19 mouse cellular contexts compared by ENCODE assay signal in genomic region chr5:23508630-23509029, GRCm38 (mm10).
DNase-seq lines count a peak whose midpoint lies in the region; ATAC-seq and TF ChIP-seq lines count a peak whose summit lies in the region.
"Had no signal": no experiment of that assay in that cellular context is flagged by ENCODE, and none has a peak within 500 bp of the region (broad histone marks: within the 10 kb centered on the region; RNA-seq: fewer than 3 reads in every experiment).

No protein-coding gene starts in this region.

- no peak overlapping the region for H3K4me2 ChIP-seq in hindbrain, postnatal 0 days (ENCODE audit: low read depth, low read length)
- no peak overlapping the region for H3K4me2 ChIP-seq in hindbrain, embryonic 15.5 days
- H3K4me2 ChIP-seq in liver, postnatal 0 days (ENCODE audit: low read depth, low read length) = no peak overlapping the region
- H3K4me2 ChIP-seq: embryonic facial prominence, embryonic 12.5 days; limb, embryonic 13.5 days; liver, embryonic 15.5 days had no signal

- TF ChIP-seq CTCF in hindbrain, postnatal 0 days (IDR thresholded peaks at IDR 0.05; ENCODE audit: low read depth) = no peak
- TF ChIP-seq CTCF in liver, postnatal 0 days (IDR thresholded peaks at IDR 0.05; ENCODE audit: low read depth) = no peak

- no peaks in the 10 kb centered on the region for H3K9me3 ChIP-seq in hindbrain, embryonic 10.5 days
- no peaks in the 10 kb centered on the region for H3K9me3 ChIP-seq in hindbrain, postnatal 0 days (ENCODE audit: low read length)
- no peaks in the 10 kb centered on the region for H3K9me3 ChIP-seq in hindbrain, embryonic 15.5 days
- no peaks in the 10 kb centered on the region for H3K9me3 ChIP-seq in liver, postnatal 0 days (ENCODE audit: low read length)
- H3K9me3 ChIP-seq: embryonic facial prominence, embryonic 12.5 days; limb, embryonic 13.5 days; liver, embryonic 15.5 days had no signal

- no peak for DNase-seq in hindbrain, embryonic 10.5 days (ENCODE audit: low spot score)
- DNase-seq in hindbrain, postnatal 0 days (ENCODE audit: low spot score) = no peak
- DNase-seq in ES-CJ7 (ENCODE audit: low read depth, low spot score) = peak; percentile 27
- DNase-seq in R1 (ENCODE audit: low read depth, low spot score) = peak; percentile 42
- DNase-seq in liver, postnatal 0 days = no peak
- no peak for DNase-seq in kidney, adult 18-20 months
- no peak for DNase-seq in spleen, postnatal 36 days (ENCODE audit: low spot score in 2 of 2)
- DNase-seq: adrenal gland, postnatal 25 days; cerebellum, adult 9-10 months; gastrocnemius, adult 2 months; heart, adult 2 months; kidney, adult 9 months; kidney, postnatal 36 days; lung, postnatal 10 days had no signal

- WGBS in hindbrain, embryonic 10.5 days = 69% methylated on average over 6 of the region's 6 CpGs
- WGBS in hindbrain, postnatal 0 days = 62% methylated on average over 6 of the region's 6 CpGs
- 63% methylated on average over 6 of the region's 6 CpGs for WGBS in hindbrain, embryonic 15.5 days
- 84% methylated on average over 6 of the region's 6 CpGs for WGBS in liver, postnatal 0 days (ENCODE audit: insufficient replicate concordance)

- no peaks in the 10 kb centered on the region for H3K27me3 ChIP-seq in hindbrain, embryonic 10.5 days (ENCODE audit: insufficient read depth, poor library complexity, severe bottlenecking)
- no peaks in the 10 kb centered on the region for H3K27me3 ChIP-seq in hindbrain, postnatal 0 days (ENCODE audit: insufficient read depth, low read length)
- H3K27me3 ChIP-seq in hindbrain, embryonic 15.5 days = no peaks in the 10 kb centered on the region
- H3K27me3 ChIP-seq in liver, postnatal 0 days (ENCODE audit: insufficient read depth, low read length) = no peaks in the 10 kb centered on the region
- H3K27me3 ChIP-seq: embryonic facial prominence, embryonic 12.5 days; limb, embryonic 13.5 days; liver, embryonic 15.5 days had no signal

- H3K4me1 ChIP-seq in hindbrain, embryonic 10.5 days (replicated peaks) = 0 out of 2 replicates have a peak, but pooled peaks cover 7% of the 10 kb centered on the region
- H3K4me1 ChIP-seq in hindbrain, postnatal 0 days (ENCODE audit: insufficient read depth, low read length) = no peaks in the 10 kb centered on the region
- no peaks in the 10 kb centered on the region for H3K4me1 ChIP-seq in hindbrain, embryonic 15.5 days (replicated peaks)
- no peaks in the 10 kb centered on the region for H3K4me1 ChIP-seq in liver, postnatal 0 days (ENCODE audit: insufficient read depth)
- H3K4me1 ChIP-seq: embryonic facial prominence, embryonic 12.5 days; limb, embryonic 13.5 days; liver, embryonic 15.5 days had no signal

- no peak overlapping the region for H3K4me3 ChIP-seq in hindbrain, embryonic 10.5 days
- H3K4me3 ChIP-seq in hindbrain, postnatal 0 days (ENCODE audit: low read length) = no peak overlapping the region
- H3K4me3 ChIP-seq in hindbrain, embryonic 15.5 days = no peak overlapping the region
- H3K4me3 ChIP-seq in liver, postnatal 0 days (ENCODE audit: low read depth, low read length) = no peak overlapping the region
- H3K4me3 ChIP-seq: embryonic facial prominence, embryonic 12.5 days; gastrocnemius, adult 2 months; heart, adult 2 months; limb, embryonic 13.5 days; liver, embryonic 15.5 days had no signal

- peaks cover 72% of the 10 kb centered on the region for H3K36me3 ChIP-seq in hindbrain, embryonic 10.5 days
- peaks cover 26% of the 10 kb centered on the region; the same call in 1 of the 2 replicates for H3K36me3 ChIP-seq in hindbrain, postnatal 0 days (ENCODE audit: insufficient read depth, low read length)
- H3K36me3 ChIP-seq in hindbrain, embryonic 15.5 days = peaks cover 36% of the 10 kb centered on the region
- H3K36me3 ChIP-seq in liver, postnatal 0 days (replicated peaks; ENCODE audit: insufficient read depth, low read length) = peaks cover 16% of the 10 kb centered on the region

- H3K27ac ChIP-seq in hindbrain, embryonic 10.5 days = peak overlapping the region; percentile 35; the same call in 1 of the 2 replicates
- H3K27ac ChIP-seq in hindbrain, postnatal 0 days = no peak overlapping the region
- peak overlapping the region; percentile 51; the same call in 1 of the 2 replicates for H3K27ac ChIP-seq in hindbrain, embryonic 15.5 days (replicated peaks)
- H3K27ac ChIP-seq in liver, postnatal 0 days (ENCODE audit: low read depth) = no peak overlapping the region
- H3K27ac ChIP-seq: embryonic facial prominence, embryonic 12.5 days; gastrocnemius, adult 2 months; heart, adult 2 months; limb, embryonic 13.5 days; liver, embryonic 15.5 days had no signal

- no peak for TF ChIP-seq EP300 in liver, postnatal 0 days (IDR thresholded peaks at IDR 0.05; ENCODE audit: low read depth)

- no peak overlapping the region for H3K9ac ChIP-seq in hindbrain, postnatal 0 days (replicated peaks; ENCODE audit: low read length)
- no peak overlapping the region for H3K9ac ChIP-seq in hindbrain, embryonic 15.5 days
- no peak overlapping the region for H3K9ac ChIP-seq in liver, postnatal 0 days (replicated peaks)
- H3K9ac ChIP-seq: embryonic facial prominence, embryonic 12.5 days; limb, embryonic 13.5 days; liver, embryonic 15.5 days had no signal

- no peak for ATAC-seq in hindbrain, postnatal 0 days
- peak; percentile 54; the same call in 1 of the 2 replicates for ATAC-seq in hindbrain, embryonic 15.5 days (ENCODE audit: low FRiP score, low read depth)
- no peak for ATAC-seq in liver, postnatal 0 days
- ATAC-seq: CD4-positive, CD25-positive, alpha-beta regulatory T cell, adult 4 months had no signal

Comparison
In these comparisons a context has a peak if more than half of its experiments do, and no peak if none do; other contexts are left out.
1. H3K27ac ChIP-seq: peak in hindbrain, embryonic 10.5 days (single experiment) and hindbrain, embryonic 15.5 days (single experiment); none in hindbrain, postnatal 0 days (single experiment) and liver, postnatal 0 days (single experiment).
2. DNase-seq: peak in ES-CJ7 (single experiment) and R1 (single experiment); none in hindbrain, embryonic 10.5 days (single experiment), hindbrain, postnatal 0 days (single experiment), liver, postnatal 0 days (single experiment), kidney, adult 18-20 months (single experiment) and spleen, postnatal 36 days (0 of 2).